Mouse (Mus musculus): ENCODE measurements around the gene Abhd17c.

DNA sequence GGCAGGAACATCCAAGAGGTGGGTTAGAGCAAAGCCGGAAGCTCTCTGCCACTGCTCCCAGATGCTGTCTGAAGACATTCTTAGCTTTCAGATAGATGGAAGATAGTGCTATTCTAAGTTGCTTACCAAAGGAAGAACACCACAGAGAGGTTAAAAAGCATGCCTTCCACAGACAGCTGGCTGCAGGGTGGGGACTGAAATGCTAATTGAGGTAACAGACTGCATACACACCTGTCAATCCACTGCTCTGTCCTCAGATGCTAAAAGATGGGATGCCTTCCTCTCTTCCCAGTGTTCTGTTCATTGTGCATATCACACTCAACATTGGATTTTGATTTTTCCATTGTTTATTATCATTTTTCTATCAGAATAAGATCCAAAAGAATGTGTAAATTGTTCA, 53.6 kb downstream of the Abhd17c start:
- TF ChIP-seq POLR2A (IDR thresholded peaks at IDR 0.05; ENCODE audit: borderline replicate concordance, low read depth, low read length), result no peak
- TF ChIP-seq CTCF (IDR thresholded peaks at IDR 0.05; ENCODE audit: low read depth, low read length), result no peak
